Mouse (Mus musculus) ES-E14 (cell line): ENCODE data around the gene Pla2g4f.

ENCODE experiments used
- MAFK ChIP-seq: IDR thresholded peaks from 2 replicates; pipeline ENCODE4 v1.6.1; 2014; ENCODE audit warnings: mild to moderate bottlenecking, low read depth, low read length, inconsistent platforms; ENCODE audit not compliant: insufficient read depth
- ZNF384 ChIP-seq: IDR thresholded peaks from 2 replicates; pipeline ENCODE4 v1.6.1; 2012; ENCODE audit warnings: low read depth, low read length, inconsistent platforms

DNA sequence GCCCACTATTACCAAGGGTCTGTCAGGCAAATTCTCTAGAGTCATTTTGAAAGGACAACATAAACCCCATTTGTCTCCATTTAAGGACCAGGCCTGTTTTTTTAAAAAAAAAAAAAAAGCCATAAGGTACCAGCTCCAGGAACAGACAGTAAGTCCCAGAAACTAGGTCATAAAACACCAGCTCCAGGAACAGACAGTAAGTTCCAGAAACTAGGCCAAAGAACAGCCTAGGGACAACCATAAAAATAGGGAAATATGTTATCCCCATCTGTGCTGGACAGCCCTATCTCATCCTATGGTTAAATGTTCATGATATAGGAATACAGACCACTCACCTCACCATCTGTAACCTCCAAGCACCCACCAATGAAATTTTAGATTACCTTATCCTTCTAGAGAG, 57.7 kb downstream of the Pla2g4f start:
- TF ChIP-seq ZNF384: no peak
- TF ChIP-seq MAFK: no peak
